In the genomic region with DNA sequence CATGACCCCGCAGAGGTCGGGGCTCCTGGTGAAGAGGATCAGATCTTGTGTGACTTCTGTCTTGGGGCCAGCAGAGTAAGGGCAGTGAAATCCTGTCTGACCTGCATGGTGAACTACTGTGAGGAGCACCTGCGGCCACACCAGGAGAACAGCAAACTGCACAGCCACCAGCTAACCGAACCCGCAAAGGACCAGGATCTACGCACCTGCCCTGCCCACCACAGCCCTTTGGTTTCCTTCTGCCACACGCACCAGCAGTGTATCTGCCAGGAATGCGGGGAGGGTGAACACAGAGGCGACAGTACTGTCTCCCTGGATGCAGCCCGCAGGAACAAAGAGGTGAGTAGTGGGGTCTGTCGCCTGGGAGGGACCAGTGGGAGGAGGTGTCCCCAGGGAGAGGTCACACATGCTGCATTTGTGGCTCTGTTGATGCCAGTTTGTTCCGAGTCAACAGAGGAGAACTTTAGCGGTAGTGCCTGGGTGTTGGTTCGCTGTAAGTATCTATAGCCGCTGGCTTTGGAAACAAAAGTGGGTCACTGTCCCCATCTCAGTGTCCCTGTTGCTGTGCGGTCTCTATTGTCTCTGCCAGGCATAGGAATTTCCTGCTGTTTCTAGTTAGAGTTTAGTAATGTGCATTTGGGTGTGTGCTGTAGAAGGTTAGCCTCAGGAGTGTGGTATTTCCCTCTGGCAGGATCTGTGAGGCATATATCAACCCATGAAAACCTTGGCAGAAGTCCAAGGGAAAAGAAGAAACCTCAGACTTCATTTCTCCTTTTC, we compare ENCODE assay signal across 8 mouse cellular contexts. TPM values are rescaled to one million over a fixed set of nuclear protein-coding genes. Genes with fewer than 3 reads are reported as not detected.
DNase-seq lines count a peak whose midpoint lies in the region; ATAC-seq and TF ChIP-seq lines count a peak whose summit lies in the region.

No protein-coding gene starts in this region.

- no peaks in the 10 kb centered on the region for H3K9me3 ChIP-seq in G1E (replicated peaks)
- no peaks in the 10 kb centered on the region for H3K9me3 ChIP-seq in embryonic facial prominence, embryonic 11.5 days (replicated peaks; ENCODE audit: control insufficient read depth, low read length)
- H3K9me3 ChIP-seq in heart, embryonic 16.5 days (replicated peaks; ENCODE audit: control insufficient read depth, low read length), result no peaks in the 10 kb centered on the region
- H3K9me3 ChIP-seq in stomach, embryonic 16.5 days (replicated peaks; ENCODE audit: control insufficient read depth, low read length), result no peaks in the 10 kb centered on the region

- H3K4me2 ChIP-seq in embryonic facial prominence, embryonic 11.5 days (ENCODE audit: low read depth, low read length), result peak overlapping the region; percentile 66
- peak overlapping the region; percentile 69 for H3K4me2 ChIP-seq in heart, embryonic 16.5 days (ENCODE audit: low read depth, low read length)
- H3K4me2 ChIP-seq in stomach, embryonic 16.5 days (ENCODE audit: low read depth, low read length), result peak overlapping the region; percentile 89

- DNase-seq in CD4-positive, CD25-positive, alpha-beta regulatory T cell, adult 2 months (ENCODE audit: low read depth, low spot score), result peak; percentile 25
- DNase-seq in G1E (ENCODE audit: low spot score), result no peak
- peak; percentile 29 for DNase-seq in embryonic facial prominence, embryonic 11.5 days (ENCODE audit: low spot score)
- peak; percentile 36 to 58 for DNase-seq in kidney, postnatal 4 days
- DNase-seq in mesoderm, embryonic 11.5 days (ENCODE audit: low read depth, low spot score), result peak; percentile 49

- no peak overlapping the region for H3K27ac ChIP-seq in embryonic facial prominence, embryonic 11.5 days (replicated peaks; ENCODE audit: low read depth, low read length)
- peak overlapping the region; percentile 73 for H3K27ac ChIP-seq in heart, embryonic 16.5 days (ENCODE audit: low read length)
- H3K27ac ChIP-seq in stomach, embryonic 16.5 days (ENCODE audit: low read length), result peak overlapping the region; percentile 93

- H3K36me3 ChIP-seq in G1E (replicated peaks), result no peaks in the 10 kb centered on the region
- H3K36me3 ChIP-seq in embryonic facial prominence, embryonic 11.5 days (replicated peaks; ENCODE audit: control insufficient read depth, insufficient read depth, low read depth, low read length), result no peaks in the 10 kb centered on the region
- no peaks in the 10 kb centered on the region for H3K36me3 ChIP-seq in heart, embryonic 16.5 days (ENCODE audit: control insufficient read depth, insufficient read depth)
- H3K36me3 ChIP-seq in stomach, embryonic 16.5 days (ENCODE audit: control insufficient read depth, insufficient read depth, low read length), result no peaks in the 10 kb centered on the region

- TF ChIP-seq CTCF in G1E (IDR thresholded peaks at IDR 0.05; ENCODE audit: low read depth, low read length), result no peak

- peaks cover 5% of the 10 kb centered on the region for H3K27me3 ChIP-seq in G1E (ENCODE audit: insufficient read depth, low read length)
- no peaks in the 10 kb centered on the region for H3K27me3 ChIP-seq in embryonic facial prominence, embryonic 11.5 days (ENCODE audit: control insufficient read depth, insufficient read depth, low read length)
- H3K27me3 ChIP-seq in heart, embryonic 16.5 days (ENCODE audit: control insufficient read depth, insufficient read depth, low read length), result no peaks in the 10 kb centered on the region
- H3K27me3 ChIP-seq in stomach, embryonic 16.5 days (ENCODE audit: control insufficient read depth, insufficient read depth, low read length), result no peaks in the 10 kb centered on the region

- 18% methylated on average over 16 of the region's 16 CpGs for WGBS in embryonic facial prominence, embryonic 11.5 days
- 8% methylated on average over 16 of the region's 16 CpGs for WGBS in heart, embryonic 16.5 days
- WGBS in stomach, embryonic 16.5 days, result 8% methylated on average over 16 of the region's 16 CpGs

- H3K9ac ChIP-seq in embryonic facial prominence, embryonic 11.5 days (replicated peaks; ENCODE audit: low read length), result peak overlapping the region; percentile 46
- peak overlapping the region; percentile 64 for H3K9ac ChIP-seq in heart, embryonic 16.5 days (ENCODE audit: low read length)
- H3K9ac ChIP-seq in stomach, embryonic 16.5 days (ENCODE audit: low read length), result peak overlapping the region; percentile 82

- no peak for ATAC-seq in CD4-positive, CD25-positive, alpha-beta regulatory T cell, adult 4 months
- no peak for ATAC-seq in G1E (ENCODE audit: extremely low read depth, insufficient number of reproducible peaks, low FRiP score, poor library complexity, severe bottlenecking)
- ATAC-seq in embryonic facial prominence, embryonic 11.5 days (replicated peaks; ENCODE audit: insufficient number of reproducible peaks, low FRiP score, low TSS enrichment, low read depth), result peak; percentile 32; the same call in 1 of the 2 replicates
- ATAC-seq in heart, embryonic 16.5 days (replicated peaks; ENCODE audit: extremely low read depth, insufficient read depth, low FRiP score), result 0 out of 2 replicates have a peak, but pooled peaks have one; percentile 24
- ATAC-seq in stomach, embryonic 16.5 days (ENCODE audit: insufficient read depth, low FRiP score), result peak; percentile 34

- H3K4me1 ChIP-seq in G1E (ENCODE audit: insufficient read depth, low read depth, low read length), result no peaks in the 10 kb centered on the region
- H3K4me1 ChIP-seq in embryonic facial prominence, embryonic 11.5 days (ENCODE audit: control insufficient read depth, insufficient read depth, low read length), result peaks cover 2% of the 10 kb centered on the region; the same call in 1 of the 2 replicates
- peaks cover 12% of the 10 kb centered on the region for H3K4me1 ChIP-seq in heart, embryonic 16.5 days (ENCODE audit: control insufficient read depth, insufficient read depth, low read length)
- peaks cover 29% of the 10 kb centered on the region for H3K4me1 ChIP-seq in stomach, embryonic 16.5 days (ENCODE audit: control insufficient read depth, insufficient read depth, low read length)

- H3K4me3 ChIP-seq in G1E (ENCODE audit: low read depth, low read length), result peak overlapping the region; percentile 42
- peak overlapping the region; percentile 36 for H3K4me3 ChIP-seq in embryonic facial prominence, embryonic 11.5 days (ENCODE audit: low read depth, low read length)
- peak overlapping the region; percentile 58 for H3K4me3 ChIP-seq in heart, embryonic 16.5 days (ENCODE audit: low read length)
- peak overlapping the region; percentile 73 for H3K4me3 ChIP-seq in stomach, embryonic 16.5 days (replicated peaks; ENCODE audit: low read length)

RNA-seq across cellular contexts. Expression of gene Trim16, which starts 0.8 kb away (rescaled TPM):
- 1 to 10 TPM; 2.5 to 4.3 TPM for polyA plus RNA-seq in CD4-positive, CD25-positive, alpha-beta regulatory T cell, adult 4 months (2017; shearing (Covaris generic))
- total RNA-seq in G1E (2014; fragmentation: Nextera tagmentation) (not detected in 2 replicates), G1E (2017) (0.05 TPM in 1 of 2 replicates, not detected in the other)
- not detected in 2 replicates for polyA plus RNA-seq in G1E (2012)
- polyA plus RNA-seq in embryonic facial prominence, embryonic 11.5 days (2014; fragmentation: Nextera tagmentation; extraction: Ambion mirVana), result 6.2 and 6.5 TPM in 2 replicates
- 5.8 and 6.9 TPM in 2 replicates for polyA plus RNA-seq in heart, embryonic 16.5 days (2015; fragmentation: Nextera tagmentation; extraction: Ambion mirVana)
- 21.7 and 24.2 TPM in 2 replicates for polyA plus RNA-seq in stomach, embryonic 16.5 days (2015; fragmentation: Nextera tagmentation; extraction: Ambion mirVana)

RNA-seq across cellular contexts. Expression of gene Fbxw10, which starts 26.0 kb away (rescaled TPM):
- 1 to 10 TPM; 8.4 to 9.6 TPM for polyA plus RNA-seq in CD4-positive, CD25-positive, alpha-beta regulatory T cell, adult 4 months (2017; shearing (Covaris generic))
- not detected in 2 replicates for total RNA-seq in G1E (2014; fragmentation: Nextera tagmentation)
- 0.17 and 0.55 TPM in 2 replicates for total RNA-seq in G1E (2017)
- not detected in 2 replicates for polyA plus RNA-seq in G1E (2012)
- polyA plus RNA-seq in embryonic facial prominence, embryonic 11.5 days (2014; fragmentation: Nextera tagmentation; extraction: Ambion mirVana), result 0.32 and 1.1 TPM in 2 replicates
- 0.25 and 0.45 TPM in 2 replicates for polyA plus RNA-seq in heart, embryonic 16.5 days (2015; fragmentation: Nextera tagmentation; extraction: Ambion mirVana)
- 0.30 and 0.50 TPM in 2 replicates for polyA plus RNA-seq in stomach, embryonic 16.5 days (2015; fragmentation: Nextera tagmentation; extraction: Ambion mirVana)

RNA-seq across cellular contexts. Expression of gene Zfp286, which starts 31.6 kb away (rescaled TPM):
- polyA plus RNA-seq in CD4-positive, CD25-positive, alpha-beta regulatory T cell, adult 4 months (2017; shearing (Covaris generic)), result 1 to 10 TPM; 3.8 to 4.3 TPM
- total RNA-seq in G1E (2014; fragmentation: Nextera tagmentation) (not detected in 2 replicates), G1E (2017) (1.1 and 1.6 TPM in 2 replicates)
- not detected in 2 replicates for polyA plus RNA-seq in G1E (2012)
- polyA plus RNA-seq in embryonic facial prominence, embryonic 11.5 days (2014; fragmentation: Nextera tagmentation; extraction: Ambion mirVana), result 34.3 and 36.2 TPM in 2 replicates
- polyA plus RNA-seq in heart, embryonic 16.5 days (2015; fragmentation: Nextera tagmentation; extraction: Ambion mirVana), result 8.7 and 8.9 TPM in 2 replicates
- polyA plus RNA-seq in stomach, embryonic 16.5 days (2015; fragmentation: Nextera tagmentation; extraction: Ambion mirVana), result 14.5 and 14.6 TPM in 2 replicates

RNA-seq across cellular contexts. Expression of gene Tvp23b, which starts 58.4 kb away (rescaled TPM):
- 10 to 100 TPM; 57.6 to 61.6 TPM for polyA plus RNA-seq in CD4-positive, CD25-positive, alpha-beta regulatory T cell, adult 4 months (2017; shearing (Covaris generic))
- total RNA-seq in G1E (2014; fragmentation: Nextera tagmentation) (24.8 and 33.0 TPM in 2 replicates), G1E (2017) (46.5 and 53.7 TPM in 2 replicates)
- 1.9 and 3.3 TPM in 2 replicates for polyA plus RNA-seq in G1E (2012)
- polyA plus RNA-seq in embryonic facial prominence, embryonic 11.5 days (2014; fragmentation: Nextera tagmentation; extraction: Ambion mirVana), result 51.1 and 52.7 TPM in 2 replicates
- polyA plus RNA-seq in heart, embryonic 16.5 days (2015; fragmentation: Nextera tagmentation; extraction: Ambion mirVana), result 45.6 and 54.9 TPM in 2 replicates
- polyA plus RNA-seq in stomach, embryonic 16.5 days (2015; fragmentation: Nextera tagmentation; extraction: Ambion mirVana), result 85.4 and 93.8 TPM in 2 replicates

Comparison
In these comparisons a context has a peak if more than half of its experiments do, and no peak if none do; other contexts are left out.
1. ATAC-seq: peak in embryonic facial prominence, embryonic 11.5 days (single experiment), heart, embryonic 16.5 days (single experiment) and stomach, embryonic 16.5 days (single experiment); none in CD4-positive, CD25-positive, alpha-beta regulatory T cell, adult 4 months (single experiment) and G1E (single experiment).
2. Peak in every context shown above with its lines, with median percentiles within 50 percentile points of each other: H3K4me3 ChIP-seq, H3K4me2 ChIP-seq and H3K9ac ChIP-seq.